Mouse (Mus musculus): ENCODE measurements at regions not wholly inside any gene's neighbourhood (a gene's known extent, or its start where the extent isn't known, plus 50 kb on each side); places are given as distances from the start of the nearest gene placed in this dataset.

GRCm38 (mm10) chr10:119114653-119115052 is 125.2 kb downstream of the Cand1 start:
- Histone ChIP-seq H3K4me3 (no peak overlapping the region), H3K27ac (0 out of 2 replicates have a peak overlapping the region, but pooled peaks have one; percentile 28)
- DNase-seq, result no peak
- TF ChIP-seq CTCF (IDR thresholded peaks at IDR 0.05), result no peak
- intact Hi-C loops (cut with DNase I), result no loop called here

DNA sequence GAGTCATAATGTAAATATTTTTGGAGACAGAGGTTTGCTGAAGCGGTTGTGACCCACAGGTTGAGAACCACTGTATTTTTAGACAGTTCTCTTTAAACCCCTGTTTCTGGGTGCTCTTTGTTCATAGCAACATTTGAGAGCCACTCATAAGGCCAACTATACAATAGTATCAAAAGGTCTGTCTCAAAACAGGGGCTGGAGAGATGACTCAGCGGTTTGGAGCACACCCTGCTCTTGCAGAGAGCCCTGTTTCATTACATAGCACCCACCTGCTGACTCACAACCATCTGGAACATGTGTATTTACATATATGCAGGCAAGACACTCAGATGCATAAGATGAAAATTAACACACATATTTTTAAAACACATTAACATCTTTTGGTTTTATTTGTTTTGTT is 128.0 kb downstream of the Cand1 start:
- intact Hi-C loops (cut with DNase I), result no loop called here
- no peak overlapping the region for H3K27ac ChIP-seq

DNA sequence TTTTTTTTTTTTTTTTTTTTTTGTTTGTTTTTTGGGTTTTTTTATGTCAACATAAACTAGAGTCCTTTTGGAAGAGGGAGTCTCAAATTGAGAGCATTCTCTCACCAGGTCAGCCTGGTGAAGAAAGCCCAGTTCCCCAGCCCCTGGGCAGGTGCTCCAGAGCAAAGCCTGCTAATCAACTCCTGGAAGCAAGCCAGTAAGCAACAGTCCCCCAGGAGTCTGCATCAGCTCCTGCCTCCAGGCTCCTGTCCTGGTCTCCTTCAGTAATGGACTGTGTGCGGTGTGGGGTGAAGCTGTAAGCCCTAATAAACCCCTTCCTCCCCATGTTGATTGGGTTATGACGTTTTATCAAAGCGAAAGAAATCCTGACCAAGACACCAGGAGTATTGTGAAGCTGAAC is 128.4 kb downstream of the Cand1 start:
- Histone ChIP-seq H3K27ac (no peak overlapping the region), H3K4me3 (no peak overlapping the region)
- intact Hi-C loops (cut with DNase I), result no loop called here
- no peak for TF ChIP-seq CTCF (IDR thresholded peaks at IDR 0.05)
- no peak for DNase-seq

More for the DNA sequence above, 128.0 kb downstream of the Cand1 start:
- TF ChIP-seq CTCF (IDR thresholded peaks at IDR 0.05), result no peak
- DNase-seq, result no peak
- H3K4me3 ChIP-seq, result no peak overlapping the region

GRCm38 (mm10) chr10:119110614-119111013 is 129.2 kb downstream of the Cand1 start:
- no peak overlapping the region for H3K4me3 ChIP-seq
- TF ChIP-seq CTCF (IDR thresholded peaks at IDR 0.05), result no peak
- intact Hi-C loops (cut with DNase I), result no loop called here
- no peak for DNase-seq
- H3K27ac ChIP-seq, result no peak overlapping the region

- no peak for TF ChIP-seq CTCF (IDR thresholded peaks at IDR 0.05)
- Histone ChIP-seq H3K4me3 (no peak overlapping the region), H3K27ac (peak overlapping the region; percentile 31)
- DNase-seq, result no peak
- intact Hi-C loops (cut with DNase I), result no loop called here
Observed at GRCm38 (mm10) chr10:119109207-119109606, 130.6 kb downstream of the Cand1 start.

GRCm38 (mm10) chr10:119107728-119108127 is 132.1 kb downstream of the Cand1 start:
- TF ChIP-seq CTCF (IDR thresholded peaks at IDR 0.05), result no peak
- no peak overlapping the region for H3K4me3 ChIP-seq
- H3K27ac ChIP-seq, result peak overlapping the region; percentile 51
- intact Hi-C loops (cut with DNase I), result no loop called here
- no peak for DNase-seq

DNA sequence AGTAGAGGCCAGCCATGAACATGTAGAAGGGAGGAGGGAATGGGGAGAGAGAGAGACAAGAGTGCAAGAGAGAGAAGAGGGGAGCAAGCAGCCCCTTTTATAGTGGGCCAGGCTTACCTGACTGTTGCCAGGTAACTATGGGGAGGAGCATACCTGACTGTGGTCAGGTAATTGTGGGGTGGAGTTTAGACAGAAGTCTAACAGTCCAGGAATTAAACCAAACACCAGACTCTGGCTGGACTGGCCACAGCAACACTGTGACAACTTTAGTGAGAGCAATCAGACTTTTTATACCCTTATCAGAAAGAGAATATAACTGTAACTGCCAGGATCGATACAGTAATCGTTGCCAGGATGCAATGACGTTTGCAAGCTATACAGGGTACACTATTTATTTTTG is 133.8 kb downstream of the Cand1 start:
- TF ChIP-seq CTCF (IDR thresholded peaks at IDR 0.05), result no peak
- Histone ChIP-seq H3K27ac (peak overlapping the region; percentile 78), H3K4me3 (no peak overlapping the region)
- no peak for DNase-seq
- intact Hi-C loops (cut with DNase I), result no loop called here

DNA sequence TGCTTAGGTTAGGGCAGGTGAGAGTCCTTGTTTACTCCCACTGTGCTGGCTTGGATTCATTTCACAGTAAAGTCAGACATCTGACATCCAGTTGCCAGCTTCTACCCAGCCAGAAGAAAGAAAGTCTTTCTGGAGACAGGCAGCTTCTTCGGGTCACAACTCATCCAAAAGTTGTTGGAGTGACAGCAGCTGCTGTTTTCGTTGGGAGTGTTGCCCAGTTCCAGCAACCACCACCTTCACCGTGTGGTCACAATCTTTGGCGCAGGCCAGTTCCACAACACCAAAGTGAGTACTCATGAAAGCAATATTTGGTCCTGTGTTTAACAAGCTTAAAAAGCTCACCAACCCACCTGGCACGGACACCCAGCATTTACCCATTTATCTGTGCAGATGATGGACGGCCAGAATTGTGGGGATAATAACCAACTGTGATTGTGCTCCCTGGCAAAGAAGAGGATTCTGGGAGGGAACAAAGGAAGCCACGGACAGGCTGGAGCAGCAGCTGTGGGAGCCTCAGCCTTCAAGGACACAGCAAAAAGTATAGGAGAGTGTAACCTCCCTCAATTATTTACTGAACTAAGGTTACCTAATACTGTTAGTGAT is 134.5 kb downstream of the Cand1 start:
- H3K27ac ChIP-seq, result peak overlapping the region; percentile 78
- intact Hi-C loops (cut with DNase I), result no loop called here
- DNase-seq, result peak; percentile 67
- TF ChIP-seq CTCF (IDR thresholded peaks at IDR 0.05), result no peak
- H3K4me3 ChIP-seq, result no peak overlapping the region

- Histone ChIP-seq H3K27ac (peak overlapping the region; percentile 72), H3K4me3 (no peak overlapping the region)
- intact Hi-C loops (cut with DNase I), result loop anchor here (5.0 kb wide), 1 partner anchor 67 kb away; no protein-coding TSS in a partner anchor
- DNase-seq, result peak; percentile 59
- TF ChIP-seq CTCF (IDR thresholded peaks at IDR 0.05), result peak; percentile 37; the same call in 1 of the 2 replicates
Observed at GRCm38 (mm10) chr10:119100511-119100910, 139.3 kb downstream of the Cand1 start.

DNA sequence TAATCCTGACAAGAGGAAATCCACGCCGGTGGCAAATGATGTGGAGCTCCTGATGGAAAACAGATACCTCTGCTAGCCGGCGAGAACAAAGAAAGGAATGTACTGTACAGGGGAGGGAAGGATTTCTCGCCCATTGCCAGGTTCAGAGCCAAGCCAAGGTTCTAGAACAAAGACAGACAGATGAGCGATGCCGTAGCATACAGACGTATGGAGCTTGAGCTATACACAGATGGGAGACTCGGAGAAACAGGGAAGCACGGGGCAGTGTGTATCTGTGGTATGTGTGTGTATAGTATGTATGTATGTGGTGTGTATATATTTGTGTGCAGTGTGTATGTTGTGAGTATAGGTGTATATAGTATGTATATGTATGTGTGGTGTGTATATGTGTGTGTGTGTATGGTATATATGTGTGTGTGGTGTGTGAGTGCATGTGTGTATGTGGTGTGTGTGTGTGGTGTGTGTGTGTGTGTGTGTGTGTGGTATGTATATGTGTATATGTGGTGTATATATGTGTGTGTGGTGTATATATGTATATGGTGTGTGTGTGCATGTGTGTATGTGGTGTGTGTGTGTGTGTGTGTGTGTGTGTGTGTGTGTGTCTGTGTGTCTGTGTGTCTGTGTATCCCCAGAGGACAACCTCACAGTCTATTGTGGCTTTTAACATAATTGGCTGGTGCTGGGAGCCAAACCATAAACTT is 140.6 kb downstream of the Cand1 start:
- intact Hi-C loops (cut with DNase I), result no loop called here
- DNase-seq, result no peak
- TF ChIP-seq CTCF (IDR thresholded peaks at IDR 0.05), result no peak
- Histone ChIP-seq H3K27ac (no peak overlapping the region), H3K4me3 (no peak overlapping the region)

- H3K27ac ChIP-seq, result no peak overlapping the region
- intact Hi-C loops (cut with DNase I), result no loop called here
- TF ChIP-seq CTCF (IDR thresholded peaks at IDR 0.05), result no peak
- H3K4me3 ChIP-seq, result no peak overlapping the region
- DNase-seq, result no peak
Observed at GRCm38 (mm10) chr10:119094166-119094565, 145.7 kb downstream of the Cand1 start.

GRCm38 (mm10) chr10:119087886-119088285 is 152.0 kb downstream of the Cand1 start:
- intact Hi-C loops (cut with DNase I), result no loop called here
- DNase-seq, result no peak
- TF ChIP-seq CTCF (IDR thresholded peaks at IDR 0.05), result no peak
- no peak overlapping the region for H3K4me3 ChIP-seq
- no peak overlapping the region for H3K27ac ChIP-seq

- intact Hi-C loops (cut with DNase I), result no loop called here
- DNase-seq, result no peak
- Histone ChIP-seq H3K27ac (no peak overlapping the region), H3K4me3 (no peak overlapping the region)
- no peak for TF ChIP-seq CTCF (IDR thresholded peaks at IDR 0.05)
Observed at GRCm38 (mm10) chr10:119087071-119087665, 152.7 kb downstream of the Cand1 start.
